Mouse (Mus musculus): ENCODE measurements around the gene Bend5. TPM values are rescaled to one million over a fixed set of nuclear protein-coding genes. Genes with fewer than 3 reads are reported as not detected.

Gene Bend5
- polyA plus RNA-seq, 1 experiment from 2014 or later = 23.3 TPM

- no peaks in the 10 kb centered on the region for H3K27me3 ChIP-seq
- peaks cover 8% of the 10 kb centered on the region; the same call in 1 of the 2 replicates for H3K4me1 ChIP-seq
- H3K36me3 ChIP-seq = no peaks in the 10 kb centered on the region
- ATAC-seq (ENCODE audit: borderline replicate concordance, extremely low read depth, low FRiP score, low TSS enrichment) = peak; percentile 62
- no peak overlapping the region for H3K4me3 ChIP-seq
- WGBS = 44% methylated on average over 1 of the region's 1 CpGs
- no peak overlapping the region for H3K9ac ChIP-seq
- H3K27ac ChIP-seq = peak overlapping the region; percentile 29; the same call in 1 of the 2 replicates
- H3K4me2 ChIP-seq = no peak overlapping the region
- H3K9me3 ChIP-seq = no peaks in the 10 kb centered on the region
Observed at GRCm38 (mm10) chr4:111442435-111443238, 27.8 kb downstream of the Bend5 start.

GRCm38 (mm10) chr4:111443906-111444615 lies 29.3 kb downstream of the Bend5 start:
- Histone ChIP-seq H3K9me3 (no peaks in the 10 kb centered on the region), H3K27me3 (no peaks in the 10 kb centered on the region), H3K27ac (no peak overlapping the region), H3K4me1 (peaks cover 9% of the 10 kb centered on the region), H3K9ac (no peak overlapping the region), H3K4me3 (no peak overlapping the region), H3K4me2 (no peak overlapping the region), H3K36me3 (no peaks in the 10 kb centered on the region)
- WGBS = 78% methylated on average over 10 of the region's 10 CpGs
- ATAC-seq (ENCODE audit: borderline replicate concordance, extremely low read depth, low FRiP score, low TSS enrichment) = no peak

DNA sequence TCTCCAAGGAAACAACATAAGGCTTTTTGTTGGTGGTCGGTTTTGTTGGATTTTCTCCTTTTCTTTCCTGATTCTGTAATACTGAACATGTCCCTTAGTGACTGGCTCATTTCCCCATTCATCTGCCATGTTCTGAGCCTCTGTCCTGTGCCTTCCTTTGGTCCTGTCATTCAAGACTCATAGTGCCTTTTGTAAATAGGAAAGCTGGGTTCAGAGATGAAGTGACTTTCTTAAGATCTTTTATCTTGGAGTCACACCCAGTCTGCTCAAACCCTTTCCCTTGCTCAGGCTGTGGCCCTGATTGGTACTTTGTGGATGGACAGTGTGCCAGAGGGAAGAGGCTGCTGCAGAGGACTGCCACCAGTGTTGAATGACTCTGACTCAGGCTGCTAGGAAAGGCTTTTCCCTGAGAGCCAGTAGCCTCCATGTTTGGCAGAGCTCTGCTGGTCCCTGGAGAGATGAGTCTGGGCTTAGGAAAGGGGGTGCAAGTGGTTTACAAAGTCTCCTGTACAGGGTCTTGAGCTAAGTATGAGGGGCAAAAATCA lies 29.9 kb downstream of the Bend5 start:
- Histone ChIP-seq H3K4me2 (no peak overlapping the region), H3K4me3 (no peak overlapping the region), H3K9ac (no peak overlapping the region), H3K36me3 (no peaks in the 10 kb centered on the region), H3K27me3 (no peaks in the 10 kb centered on the region), H3K4me1 (peaks cover 16% of the 10 kb centered on the region), H3K9me3 (no peaks in the 10 kb centered on the region), H3K27ac (no peak overlapping the region)
- WGBS = 80% methylated on average over 1 of the region's 1 CpGs
- ATAC-seq (ENCODE audit: borderline replicate concordance, extremely low read depth, low FRiP score, low TSS enrichment) = no peak

DNA sequence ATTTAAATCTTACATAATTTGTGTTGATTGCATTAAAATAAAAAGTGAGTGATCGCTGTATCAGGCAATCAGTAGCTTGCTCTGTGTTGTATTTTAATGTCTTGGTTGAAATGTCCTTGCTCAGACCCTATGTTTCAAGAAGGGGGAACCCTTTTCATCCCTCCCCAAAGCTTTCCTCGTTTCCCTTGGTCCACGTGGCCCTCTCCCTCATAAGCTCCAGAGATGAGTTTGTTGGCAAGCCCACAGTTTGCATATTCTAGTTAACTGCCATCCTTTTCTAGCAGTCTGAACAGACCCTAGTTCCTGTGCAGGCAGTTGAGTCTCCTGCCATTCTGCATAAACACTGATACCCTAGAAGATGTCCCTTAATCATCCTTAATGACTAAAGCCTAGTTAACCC lies 33.1 kb downstream of the Bend5 start:
- WGBS = 74% methylated on average over 3 of the region's 3 CpGs
- no peak overlapping the region for H3K4me3 ChIP-seq
- H3K36me3 ChIP-seq = no peaks in the 10 kb centered on the region
- no peaks in the 10 kb centered on the region for H3K9me3 ChIP-seq
- H3K27ac ChIP-seq = no peak overlapping the region
- H3K9ac ChIP-seq = no peak overlapping the region
- no peak for ATAC-seq (ENCODE audit: borderline replicate concordance, extremely low read depth, low FRiP score, low TSS enrichment)
- H3K4me2 ChIP-seq = no peak overlapping the region
- no peaks in the 10 kb centered on the region for H3K27me3 ChIP-seq
- peaks cover 28% of the 10 kb centered on the region for H3K4me1 ChIP-seq

DNA sequence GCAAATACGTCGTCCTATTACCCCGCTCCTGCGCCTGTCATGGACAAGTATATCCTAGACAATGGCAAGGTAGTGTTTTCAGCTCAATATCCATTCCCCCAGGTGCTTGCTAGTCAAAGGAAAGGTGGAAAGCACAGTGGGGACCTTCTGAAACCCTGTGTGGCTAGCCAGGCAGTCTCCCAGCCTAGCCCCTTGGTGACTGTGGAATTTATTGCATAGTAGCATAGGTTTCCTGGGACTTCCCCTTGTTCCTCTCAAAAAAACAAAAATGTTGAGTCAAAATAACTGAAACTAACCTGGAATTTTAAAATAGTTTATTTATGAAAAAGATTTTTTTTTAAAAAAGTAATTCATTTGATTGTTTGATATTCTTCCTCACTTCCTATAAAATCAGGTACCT lies 33.8 kb downstream of the Bend5 start:
- ATAC-seq (ENCODE audit: borderline replicate concordance, extremely low read depth, low FRiP score, low TSS enrichment) = no peak
- Histone ChIP-seq H3K4me3 (no peak overlapping the region), H3K9me3 (no peaks in the 10 kb centered on the region), H3K9ac (no peak overlapping the region), H3K4me1 (peaks cover 27% of the 10 kb centered on the region), H3K27me3 (no peaks in the 10 kb centered on the region), H3K36me3 (no peaks in the 10 kb centered on the region), H3K27ac (no peak overlapping the region), H3K4me2 (no peak overlapping the region)
- 92% methylated on average over 4 of the region's 4 CpGs for WGBS

GRCm38 (mm10) chr4:111449442-111450199 lies 34.8 kb downstream of the Bend5 start:
- WGBS = 39% methylated on average over 7 of the region's 7 CpGs
- no peaks in the 10 kb centered on the region for H3K27me3 ChIP-seq
- peaks cover 27% of the 10 kb centered on the region for H3K4me1 ChIP-seq
- H3K27ac ChIP-seq = peak overlapping the region; percentile 69
- peaks cover 8% of the 10 kb centered on the region; the same call in 1 of the 2 replicates for H3K36me3 ChIP-seq
- no peaks in the 10 kb centered on the region for H3K9me3 ChIP-seq
- H3K4me2 ChIP-seq = no peak overlapping the region
- H3K9ac ChIP-seq = no peak overlapping the region
- 0 out of 2 replicates have a peak, but pooled peaks have one; percentile 17 for ATAC-seq (ENCODE audit: borderline replicate concordance, extremely low read depth, low FRiP score, low TSS enrichment)
- no peak overlapping the region for H3K4me3 ChIP-seq

DNA sequence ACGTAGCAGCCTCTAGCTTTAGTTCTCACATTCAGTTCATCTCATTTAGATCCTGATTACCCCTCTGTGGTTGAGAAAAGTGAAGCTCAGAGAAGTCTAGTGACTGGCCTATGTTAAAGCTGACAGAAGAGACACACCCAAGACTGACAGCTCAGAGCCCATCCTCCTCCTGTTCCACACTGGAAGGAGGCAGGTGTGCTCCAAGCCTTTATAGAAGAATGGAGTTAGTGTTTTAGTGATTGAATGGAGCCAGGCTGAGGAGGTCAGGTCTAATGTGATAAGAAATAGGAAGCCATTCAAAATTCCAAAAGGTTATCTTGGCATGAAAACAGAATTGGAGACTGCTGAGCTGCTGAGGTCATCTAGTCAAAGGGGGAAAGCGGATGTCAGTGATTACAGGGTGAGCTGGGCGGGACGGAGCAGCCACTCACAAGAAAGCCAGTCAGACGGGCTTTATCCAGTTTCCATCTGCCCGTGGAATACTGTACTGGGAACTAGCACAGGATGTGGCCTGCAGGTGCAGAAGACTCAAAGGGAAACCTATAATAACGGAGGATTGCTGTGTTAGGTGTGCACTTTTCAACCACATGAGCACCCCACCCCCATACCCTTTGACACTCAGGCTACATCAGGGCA lies 36.6 kb downstream of the Bend5 start:
- peaks cover 16% of the 10 kb centered on the region for H3K36me3 ChIP-seq
- no peak overlapping the region for H3K4me3 ChIP-seq
- no peak overlapping the region for H3K4me2 ChIP-seq
- H3K9ac ChIP-seq = no peak overlapping the region
- peaks cover 27% of the 10 kb centered on the region for H3K4me1 ChIP-seq
- H3K27ac ChIP-seq = no peak overlapping the region
- ATAC-seq (ENCODE audit: borderline replicate concordance, extremely low read depth, low FRiP score, low TSS enrichment) = peak; percentile 48; the same call in 1 of the 2 replicates
- WGBS = 49% methylated on average over 7 of the region's 7 CpGs
- H3K9me3 ChIP-seq = no peaks in the 10 kb centered on the region
- H3K27me3 ChIP-seq = no peaks in the 10 kb centered on the region

- no peak overlapping the region for H3K4me2 ChIP-seq
- H3K27ac ChIP-seq = no peak overlapping the region
- peaks cover 27% of the 10 kb centered on the region for H3K4me1 ChIP-seq
- no peaks in the 10 kb centered on the region for H3K27me3 ChIP-seq
- 86% methylated on average over 5 of the region's 5 CpGs for WGBS
- peaks cover 16% of the 10 kb centered on the region for H3K36me3 ChIP-seq
- H3K9ac ChIP-seq = no peak overlapping the region
- ATAC-seq (ENCODE audit: borderline replicate concordance, extremely low read depth, low FRiP score, low TSS enrichment) = no peak
- H3K9me3 ChIP-seq = no peaks in the 10 kb centered on the region
- no peak overlapping the region for H3K4me3 ChIP-seq
Observed at GRCm38 (mm10) chr4:111452192-111452591, 37.4 kb downstream of the Bend5 start.

GRCm38 (mm10) chr4:111453275-111453674 lies 38.5 kb downstream of the Bend5 start:
- H3K36me3 ChIP-seq = peaks cover 17% of the 10 kb centered on the region
- no peak overlapping the region for H3K4me3 ChIP-seq
- H3K27ac ChIP-seq = no peak overlapping the region
- no peaks in the 10 kb centered on the region for H3K27me3 ChIP-seq
- no peak overlapping the region for H3K4me2 ChIP-seq
- ATAC-seq (ENCODE audit: borderline replicate concordance, extremely low read depth, low FRiP score, low TSS enrichment) = no peak
- H3K9ac ChIP-seq = no peak overlapping the region
- WGBS = 60% methylated on average over 3 of the region's 3 CpGs
- H3K4me1 ChIP-seq = peaks cover 27% of the 10 kb centered on the region
- H3K9me3 ChIP-seq = no peaks in the 10 kb centered on the region

DNA sequence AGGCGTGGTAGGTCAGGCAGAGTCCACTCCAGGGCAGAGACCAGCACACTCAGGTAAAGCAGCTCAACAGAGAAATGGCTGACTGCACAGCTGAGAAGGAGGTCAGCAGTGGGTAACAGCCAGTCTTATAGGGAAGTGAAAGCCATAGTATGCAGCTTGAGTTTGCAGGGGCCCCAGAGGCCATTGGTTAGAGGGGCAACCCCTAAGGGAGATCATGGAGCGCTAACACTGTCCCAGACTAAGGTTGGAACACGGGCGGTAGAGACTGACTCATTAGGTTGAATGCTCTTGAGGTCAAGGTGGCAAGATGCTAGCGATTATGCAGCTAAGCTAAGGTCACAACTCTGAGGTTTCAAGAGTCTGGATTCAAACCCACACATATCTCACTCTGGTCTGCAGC lies 40.8 kb downstream of the Bend5 start:
- H3K36me3 ChIP-seq = peaks cover 20% of the 10 kb centered on the region
- ATAC-seq (ENCODE audit: borderline replicate concordance, extremely low read depth, low FRiP score, low TSS enrichment) = no peak

DNA sequence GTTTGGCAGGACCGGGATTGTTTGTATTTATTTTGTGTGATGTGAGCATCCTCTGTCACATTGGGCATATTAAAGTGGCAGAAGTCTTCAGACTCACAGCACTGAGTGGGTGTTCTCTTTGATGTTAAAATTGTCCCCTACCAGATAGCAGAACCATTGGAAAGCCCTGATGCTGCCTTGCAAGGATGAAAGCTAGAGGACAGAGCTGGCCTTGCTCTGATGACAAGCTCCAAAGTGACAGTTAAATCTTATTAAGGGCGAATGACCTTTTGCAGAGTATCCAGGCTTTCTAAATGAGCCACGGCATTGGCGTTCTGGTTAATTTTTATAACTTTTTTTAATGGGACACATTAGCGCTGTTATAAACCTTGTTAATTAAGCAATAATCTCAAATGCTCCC lies 42.8 kb downstream of the Bend5 start:
- Histone ChIP-seq H3K4me3 (no peak overlapping the region), H3K9me3 (no peaks in the 10 kb centered on the region), H3K9ac (no peak overlapping the region), H3K4me1 (0 out of 2 replicates have a peak, but pooled peaks cover 6% of the 10 kb centered on the region), H3K27ac (no peak overlapping the region), H3K4me2 (no peak overlapping the region), H3K27me3 (no peaks in the 10 kb centered on the region), H3K36me3 (peaks cover 20% of the 10 kb centered on the region)
- WGBS = 77% methylated on average over 5 of the region's 5 CpGs
- no peak for ATAC-seq (ENCODE audit: borderline replicate concordance, extremely low read depth, low FRiP score, low TSS enrichment)

More for the DNA sequence above, 40.8 kb downstream of the Bend5 start:
- no peak overlapping the region for H3K4me2 ChIP-seq
- H3K27me3 ChIP-seq = no peaks in the 10 kb centered on the region
- no peak overlapping the region for H3K4me3 ChIP-seq
- WGBS = 89% methylated on average over 5 of the region's 5 CpGs
- no peak overlapping the region for H3K27ac ChIP-seq
- no peaks in the 10 kb centered on the region for H3K9me3 ChIP-seq
- H3K4me1 ChIP-seq = peaks cover 13% of the 10 kb centered on the region; the same call in 1 of the 2 replicates
- H3K9ac ChIP-seq = no peak overlapping the region
